Comparison of ENCODE assay signal across 10 mouse cellular contexts in genomic region chr1:125677286-125677685, GRCm38 (mm10). TPM values are rescaled to one million over a fixed set of nuclear protein-coding genes. Genes with fewer than 3 reads are reported as not detected.
A peak's percentile ranks its signal among the peaks of the same experiment; 100 is the strongest.
DNase-seq lines count a peak whose midpoint lies in the region; ATAC-seq and TF ChIP-seq lines count a peak whose summit lies in the region.
"Had no signal": no experiment of that assay in that cellular context is flagged by ENCODE, and none has a peak within 500 bp of the region (broad histone marks: within the 10 kb centered on the region; RNA-seq: fewer than 3 reads in every experiment).

No protein-coding gene starts in this region.

- no peaks in the 10 kb centered on the region for H3K9me3 ChIP-seq in heart, embryonic 15.5 days (replicated peaks)

- TF ChIP-seq POLR2A in kidney, adult 2 months (IDR thresholded peaks at IDR 0.05; ENCODE audit: low read depth, low read length), result no peak
- TF ChIP-seq POLR2A in lung, adult 2 months (IDR thresholded peaks at IDR 0.05; ENCODE audit: borderline replicate concordance, extremely low read depth, low read depth, low read length), result no peak

- H3K27me3 ChIP-seq in kidney, adult 2 months (replicated peaks; ENCODE audit: control insufficient read depth, insufficient read depth, low read length), result no peaks in the 10 kb centered on the region
- no peaks in the 10 kb centered on the region for H3K27me3 ChIP-seq in heart, embryonic 15.5 days

- TF ChIP-seq CTCF in kidney, adult 2 months (conservative IDR thresholded peaks at IDR 0.05; ENCODE audit: insufficient read depth, insufficient read length, low read depth, low read length), result peak; percentile 54
- no peak for TF ChIP-seq CTCF in lung, adult 2 months (IDR thresholded peaks at IDR 0.05; ENCODE audit: insufficient read depth, low read length)

- peak overlapping the region; percentile 37; the same call in 1 of the 2 replicates for H3K27ac ChIP-seq in kidney, adult 2 months (ENCODE audit: insufficient read depth, low read depth, low read length)
- 0 out of 2 replicates have a peak overlapping the region, but pooled peaks have one; percentile 6 for H3K27ac ChIP-seq in heart, embryonic 15.5 days

- H3K36me3 ChIP-seq in kidney, adult 2 months (ENCODE audit: control insufficient read depth, insufficient read depth, low read length), result no peaks in the 10 kb centered on the region
- H3K36me3 ChIP-seq in heart, embryonic 15.5 days, result no peaks in the 10 kb centered on the region

- ATAC-seq in heart, embryonic 15.5 days (replicated peaks; ENCODE audit: insufficient number of reproducible peaks, insufficient read depth, low FRiP score, low read depth), result no peak
- ATAC-seq in frontal cortex, adult (ENCODE audit: low TSS enrichment), result no peak

- H3K4me3 ChIP-seq in kidney, adult 2 months (ENCODE audit: insufficient read depth, low read depth, low read length), result peak overlapping the region; percentile 34
- no peak overlapping the region for H3K4me3 ChIP-seq in heart, embryonic 15.5 days
- no peak overlapping the region for H3K4me3 ChIP-seq in lung, adult 2 months (replicated peaks; ENCODE audit: extremely low read depth, low read depth, low read length)

- DNase-seq in kidney, adult 2 months, result peak; percentile 11
- DNase-seq in kidney, adult 11 months, result no peak
- peak; percentile 46 for DNase-seq in lung, adult 2 months
- DNase-seq in urinary bladder, adult 18-20 months (ENCODE audit: low spot score in 2 of 2), result peak; percentile 60 to 80
- no peak for DNase-seq in right cerebral cortex, postnatal 10 days (ENCODE audit: low spot score in 2 of 2)
- no peak for DNase-seq in spleen, postnatal 10 days (ENCODE audit: low spot score in 2 of 2)
- DNase-seq: adrenal gland, postnatal 25 days had no signal

- H3K4me2 ChIP-seq in heart, embryonic 15.5 days, result peak overlapping the region; percentile 41

- H3K9ac ChIP-seq in heart, embryonic 15.5 days, result no peak overlapping the region

- H3K4me1 ChIP-seq in kidney, adult 2 months (ENCODE audit: control insufficient read depth, insufficient read depth, low read length), result 0 out of 2 replicates have a peak, but pooled peaks cover 4% of the 10 kb centered on the region
- peaks cover 31% of the 10 kb centered on the region for H3K4me1 ChIP-seq in heart, embryonic 15.5 days (replicated peaks)
- no peaks in the 10 kb centered on the region; the same call in 1 of the 2 replicates for H3K4me1 ChIP-seq in lung, adult 2 months (ENCODE audit: control insufficient read depth, insufficient read depth, low read length)

- WGBS in kidney, adult 2 months, result 79% methylated on average over 5 of the region's 5 CpGs
- WGBS in heart, embryonic 15.5 days, result 76% methylated on average over 5 of the region's 5 CpGs
- WGBS in lung, adult 2 months, result 62% methylated on average over 5 of the region's 5 CpGs

RNA-seq across cellular contexts. Expression of gene Gpr39, which starts 0.5 kb away (rescaled TPM):
- 3.2 and 4.0 TPM in 2 replicates for polyA plus RNA-seq in kidney, adult 2 months (2012; rRNA removed)
- polyA plus RNA-seq in heart, embryonic 15.5 days (2015; fragmentation: Nextera tagmentation; extraction: Ambion mirVana), result 0.69 and 1.6 TPM in 2 replicates
- 4.5 and 5.5 TPM in 2 replicates for polyA plus RNA-seq in lung, adult 2 months (2012; rRNA removed)
- polyA plus RNA-seq: neural tube, embryonic 14.5 days had no signal

Comparison
In these comparisons a context has a peak if more than half of its experiments do, and no peak if none do; other contexts are left out.
1. DNase-seq: peak in kidney, adult 2 months (single experiment), lung, adult 2 months (single experiment) and urinary bladder, adult 18-20 months (2 of 2); none in kidney, adult 11 months (single experiment), right cerebral cortex, postnatal 10 days (0 of 2) and spleen, postnatal 10 days (0 of 2).